Mouse (Mus musculus): ENCODE results near the gene Syt1.

DNA sequence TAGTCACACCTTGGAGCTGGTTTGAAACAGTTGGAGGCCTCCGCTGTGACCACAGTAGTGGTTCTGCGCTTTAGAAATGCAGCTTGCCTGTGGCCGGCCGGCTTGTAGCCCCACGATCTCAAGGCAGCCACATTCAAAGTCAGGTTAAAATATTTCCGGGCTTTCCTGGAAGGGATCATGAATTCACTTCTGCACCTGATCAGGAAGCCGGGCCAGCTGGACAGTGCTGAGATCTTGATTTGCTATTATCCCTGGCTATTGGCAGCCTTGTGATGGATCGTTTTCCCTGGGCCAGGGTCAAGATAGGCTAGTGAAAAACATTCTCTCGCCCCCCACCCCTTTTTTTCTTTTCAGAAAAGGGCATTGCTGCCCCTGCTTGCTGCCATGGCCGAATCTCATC is 555.6 kb downstream of the Syt1 start:
- TF ChIP-seq CTCF (IDR thresholded peaks at IDR 0.05; ENCODE audit: extremely low read depth, insufficient read depth, low read length) (no peak), POLR2A (IDR thresholded peaks at IDR 0.05; ENCODE audit: extremely low read depth, insufficient read depth, low read length) (no peak)

Measured in cortical plate, adult 2 months (tissue).